Mouse (Mus musculus): ENCODE data around the gene Gcn1l1.

Gene Gcn1l1

DNA sequence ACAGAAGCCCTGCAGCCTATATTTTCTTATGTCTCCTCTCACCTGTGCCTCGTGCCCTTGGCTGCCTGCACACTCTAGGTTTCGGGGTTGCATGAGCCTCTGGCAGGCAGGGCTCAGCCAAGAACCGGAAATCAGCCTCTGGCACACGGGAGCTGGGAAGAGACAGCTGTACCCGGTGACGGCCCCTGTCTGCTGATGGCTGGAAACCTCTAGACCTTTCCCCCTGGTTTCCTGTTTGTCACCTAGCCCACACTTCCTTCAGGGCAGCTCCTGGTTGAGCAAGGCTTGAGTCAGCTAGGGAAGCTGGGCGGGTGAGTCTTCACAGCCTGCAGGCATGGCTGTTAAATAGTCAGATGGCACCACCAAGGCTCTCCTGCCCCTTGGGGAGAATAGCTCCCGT lies 30.2 kb upstream of the Gcn1l1 start:
- no peak for DNase-seq (ENCODE audit: low read depth, low spot score)

DNA sequence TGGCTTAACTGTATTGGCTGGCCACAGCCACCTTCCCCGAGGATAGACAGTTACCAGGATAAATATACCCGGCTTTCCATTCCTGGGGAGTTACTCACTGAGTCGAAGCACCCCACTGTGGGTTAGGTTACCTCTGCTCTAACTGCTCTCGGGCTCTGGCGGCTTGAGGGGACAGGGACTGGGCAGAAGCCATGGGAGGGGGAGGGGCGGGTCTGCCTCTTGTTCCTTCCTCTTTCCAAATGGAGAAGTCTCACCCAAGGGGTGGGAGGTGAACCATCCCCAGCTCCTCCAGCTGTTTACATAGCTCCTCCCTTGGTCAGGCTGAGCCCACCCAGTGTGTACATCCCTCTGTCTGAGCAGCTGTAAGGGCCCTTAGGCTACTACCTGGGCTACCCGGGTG lies 29.4 kb upstream of the Gcn1l1 start:
- DNase-seq (ENCODE audit: low read depth, low spot score) = no peak

DNA sequence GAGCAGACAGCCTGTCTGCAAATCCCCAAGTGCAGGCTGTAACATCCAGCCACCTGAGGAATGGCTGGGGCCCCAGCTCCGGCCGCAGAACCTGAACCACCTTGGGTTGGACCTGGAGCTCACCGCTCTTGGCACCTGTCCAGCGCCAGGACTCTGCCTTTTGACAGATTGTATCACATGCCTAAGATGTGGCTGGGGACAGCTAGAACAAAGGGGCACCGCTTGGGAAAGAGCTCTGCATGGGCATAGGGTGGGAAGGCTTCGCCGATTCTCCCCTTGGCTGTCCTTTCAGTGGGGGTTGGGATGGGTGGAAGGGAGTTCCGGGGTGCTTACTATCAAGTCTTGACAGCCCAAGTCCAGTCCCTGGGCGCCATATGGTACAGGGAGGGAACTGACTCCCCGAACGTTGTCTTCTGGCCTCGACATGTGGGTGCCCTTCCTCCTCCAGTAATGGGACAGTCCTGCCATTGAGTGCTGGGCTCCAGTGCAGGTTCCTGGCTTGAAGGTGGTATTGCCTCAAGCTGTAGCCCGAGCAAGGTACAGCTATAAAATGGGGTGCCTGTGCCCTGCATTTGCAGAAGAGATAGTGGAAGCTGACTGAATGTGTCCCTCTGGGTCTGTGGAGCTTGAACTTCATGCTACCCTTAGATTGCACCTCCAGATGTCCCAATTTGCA lies 26.9 kb upstream of the Gcn1l1 start:
- no peak for DNase-seq (ENCODE audit: low read depth, low spot score)

DNA sequence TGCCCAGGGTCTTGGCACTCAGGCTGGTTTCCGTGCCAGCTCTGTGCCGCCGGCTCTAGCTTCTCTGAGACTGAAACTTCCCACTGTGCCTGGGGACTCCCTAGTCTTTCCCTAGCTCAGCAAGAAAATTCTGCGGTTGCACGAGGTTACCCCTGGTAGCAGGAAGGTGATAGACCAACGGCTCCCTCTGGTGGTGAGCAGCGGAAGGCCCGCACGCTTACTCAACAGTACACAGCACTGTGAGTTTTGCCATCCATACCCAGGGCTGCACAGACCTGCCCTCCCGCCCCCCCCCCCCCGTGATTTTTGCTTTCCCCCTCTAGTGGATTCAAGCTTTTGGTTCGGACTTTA lies 26.4 kb upstream of the Gcn1l1 start:
- peak; percentile 63 for DNase-seq (ENCODE audit: low read depth, low spot score)

DNA sequence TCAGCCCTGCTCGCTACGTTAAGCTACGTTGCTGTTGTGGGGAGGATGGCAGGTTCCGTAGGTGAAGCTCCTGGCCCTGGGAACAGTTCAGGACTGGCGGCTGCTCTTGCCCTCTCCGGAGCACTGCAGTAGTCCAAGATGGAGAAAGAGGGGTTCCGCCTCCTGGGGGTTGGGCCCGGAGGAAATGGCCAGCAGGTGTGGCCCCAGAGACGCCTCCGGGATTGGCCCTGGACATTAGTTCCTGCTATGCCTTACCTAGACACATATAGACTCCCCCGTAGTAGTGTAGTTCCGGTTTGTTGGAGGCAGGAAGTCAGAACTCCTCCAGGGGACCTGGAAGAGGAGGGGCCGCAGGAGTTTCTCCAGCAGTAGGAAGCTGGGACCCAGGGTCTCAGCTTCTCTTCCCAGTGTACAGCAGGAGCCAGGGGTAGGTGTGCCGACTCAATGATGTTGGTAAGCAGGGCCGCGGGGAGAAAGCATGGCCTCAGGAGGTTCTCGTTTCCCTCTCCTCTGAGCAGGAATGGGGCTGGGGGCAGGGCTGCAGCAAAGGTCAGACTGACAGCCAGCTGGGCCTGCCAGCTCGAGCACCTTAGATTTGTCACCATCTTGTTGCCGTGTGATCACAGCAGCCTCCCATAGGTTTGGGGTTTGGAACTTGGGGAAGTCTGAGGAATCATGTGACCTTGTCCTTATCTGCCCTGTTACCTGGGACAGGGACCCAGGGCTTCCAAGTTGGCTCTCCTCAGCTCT lies 22.2 kb upstream of the Gcn1l1 start:
- DNase-seq (ENCODE audit: low read depth, low spot score) = no peak

DNA sequence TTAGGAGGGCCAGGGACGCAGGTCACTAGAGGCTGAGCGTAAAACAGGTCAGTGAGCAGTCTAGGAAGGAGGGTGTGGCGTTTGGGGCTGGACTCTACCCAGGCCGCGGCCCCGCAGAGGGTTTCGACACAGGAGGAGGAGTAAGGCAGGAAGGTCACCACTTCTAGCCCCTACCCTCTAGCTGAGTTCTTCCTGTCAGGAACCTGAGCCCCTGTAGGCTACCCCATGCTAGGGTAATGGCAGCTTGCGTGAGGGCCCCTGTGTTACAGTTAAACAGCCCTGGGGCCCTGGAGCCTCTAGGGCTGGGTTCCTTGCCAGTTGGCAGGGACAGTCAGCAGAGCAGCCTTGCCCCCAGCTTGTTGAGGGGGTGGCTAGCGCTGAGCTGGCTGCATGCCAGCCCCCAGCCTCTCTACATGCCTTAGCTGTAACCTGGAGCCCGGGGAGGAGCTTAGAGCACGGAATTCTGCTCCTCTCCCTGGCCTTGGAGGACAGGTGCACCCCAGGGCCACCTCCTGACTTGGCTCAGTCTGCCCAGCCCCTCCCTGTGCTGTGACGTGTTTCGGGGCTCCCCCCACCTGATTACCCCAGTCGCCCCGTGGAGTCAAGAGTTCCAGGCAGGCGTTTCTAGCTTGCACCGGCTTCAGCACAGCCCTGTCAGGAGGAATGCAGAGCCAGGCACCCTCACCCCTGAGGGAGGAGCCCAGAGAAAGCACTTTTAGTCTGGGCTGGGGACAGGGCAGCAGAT lies 21.4 kb upstream of the Gcn1l1 start:
- no peak for DNase-seq (ENCODE audit: low read depth, low spot score)

DNA sequence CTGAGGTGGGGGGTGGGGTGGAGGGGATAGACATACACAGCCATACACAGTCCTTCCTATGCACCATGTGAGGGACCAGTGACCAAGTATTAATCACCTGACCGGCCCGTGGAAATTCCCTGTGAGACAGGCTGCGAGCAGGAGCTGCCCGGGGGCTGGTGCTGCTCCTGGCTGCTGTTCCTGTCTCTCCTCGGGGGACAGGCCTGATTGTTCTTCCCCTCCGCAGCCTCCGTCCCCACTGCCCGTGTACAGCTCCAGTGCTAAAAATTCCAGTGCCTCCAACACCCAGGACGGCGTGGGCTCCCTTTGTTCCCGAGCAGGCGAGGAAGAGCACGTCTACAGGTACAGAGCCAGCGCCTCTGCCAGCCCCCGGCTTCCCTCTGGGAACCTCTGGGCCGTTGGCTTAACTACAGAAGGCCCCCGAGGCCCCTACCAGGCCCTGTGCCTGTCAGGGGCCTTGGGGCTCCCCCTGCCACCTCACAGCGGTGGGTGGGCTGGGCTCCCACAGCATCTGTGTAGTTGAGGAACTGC lies 20.3 kb upstream of the Gcn1l1 start:
- no peak for DNase-seq (ENCODE audit: low read depth, low spot score)

DNA sequence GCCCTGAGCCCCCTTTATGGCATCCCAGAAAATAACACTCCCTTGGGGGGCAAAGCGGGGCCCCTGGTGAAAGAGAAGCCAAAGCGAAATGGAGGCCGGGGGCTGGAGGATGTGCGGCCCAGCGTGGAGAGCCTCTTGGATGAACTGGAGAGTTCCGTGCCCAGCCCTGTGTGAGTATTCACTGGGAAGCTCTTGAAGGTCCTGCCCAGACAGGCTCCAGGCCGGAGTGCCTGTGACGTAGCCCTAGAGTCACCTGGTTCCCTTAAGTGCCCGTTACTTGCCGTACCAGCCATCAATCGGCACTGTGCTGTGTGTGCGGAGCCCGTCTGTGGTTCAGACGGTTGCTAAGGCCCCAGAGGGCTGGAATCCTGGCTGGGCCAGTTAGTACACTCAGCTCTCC lies 19.4 kb upstream of the Gcn1l1 start:
- DNase-seq (ENCODE audit: low read depth, low spot score) = no peak

DNA sequence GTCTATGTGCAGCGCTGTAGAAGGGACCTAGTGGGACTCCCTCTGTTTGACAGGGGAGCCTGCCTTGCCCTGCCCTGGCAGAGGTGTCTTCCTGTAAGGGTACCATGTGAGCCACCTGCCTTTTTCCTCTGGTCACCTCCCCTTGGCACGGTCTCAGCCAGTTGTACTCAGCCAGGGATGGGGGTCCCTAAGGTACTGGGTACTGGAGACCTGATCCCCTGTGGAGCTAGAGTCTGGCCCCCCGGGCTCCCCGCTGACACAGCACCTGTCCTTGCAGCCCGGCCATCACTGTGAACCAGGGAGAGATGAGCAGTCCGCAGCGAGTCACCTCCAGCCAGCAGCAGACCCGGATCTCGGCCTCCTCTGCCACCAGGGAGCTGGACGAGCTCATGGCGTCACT lies 18.5 kb upstream of the Gcn1l1 start:
- no peak for DNase-seq (ENCODE audit: low read depth, low spot score)

DNA sequence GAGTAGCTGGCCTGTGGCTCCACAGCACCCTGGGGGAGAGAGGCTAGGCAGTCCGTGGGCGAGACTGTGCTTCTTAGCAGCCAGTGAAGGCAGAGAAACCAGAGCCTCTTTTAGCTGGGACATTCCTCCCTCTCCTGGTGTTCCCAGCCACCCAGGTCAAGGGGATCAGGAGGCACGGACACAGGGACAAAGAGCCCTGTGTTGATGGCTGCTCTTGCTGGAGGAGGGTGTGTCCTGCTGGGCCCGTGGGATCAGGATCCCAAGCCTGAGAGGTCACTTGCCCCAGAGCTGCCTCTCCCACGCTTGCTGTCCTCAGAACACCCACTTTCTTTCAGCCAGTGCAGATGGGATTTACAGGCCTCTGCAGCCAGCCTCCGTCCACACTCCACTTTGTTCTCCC lies 18.0 kb upstream of the Gcn1l1 start:
- DNase-seq (ENCODE audit: low read depth, low spot score) = no peak

DNA sequence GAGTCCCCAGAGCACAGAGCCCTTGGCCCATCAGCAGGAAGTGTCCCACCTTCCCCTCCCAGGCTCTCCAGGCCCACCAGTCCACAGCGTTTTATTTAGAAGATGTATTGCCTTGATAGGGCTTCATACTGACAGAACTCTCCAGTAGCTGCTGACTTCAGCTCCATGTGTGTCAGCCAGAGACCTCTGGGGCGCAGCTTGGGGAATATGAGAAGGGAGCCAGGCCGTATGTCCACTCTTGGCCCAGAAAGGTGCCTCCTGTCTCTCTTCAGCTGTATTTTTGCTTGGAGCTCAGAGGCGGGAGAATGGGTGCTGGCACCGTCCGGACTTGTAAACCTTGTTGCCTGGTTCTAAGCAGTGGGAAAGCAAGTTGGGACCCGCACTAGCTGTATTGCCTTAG lies 17.6 kb upstream of the Gcn1l1 start:
- no peak for DNase-seq (ENCODE audit: low read depth, low spot score)

DNA sequence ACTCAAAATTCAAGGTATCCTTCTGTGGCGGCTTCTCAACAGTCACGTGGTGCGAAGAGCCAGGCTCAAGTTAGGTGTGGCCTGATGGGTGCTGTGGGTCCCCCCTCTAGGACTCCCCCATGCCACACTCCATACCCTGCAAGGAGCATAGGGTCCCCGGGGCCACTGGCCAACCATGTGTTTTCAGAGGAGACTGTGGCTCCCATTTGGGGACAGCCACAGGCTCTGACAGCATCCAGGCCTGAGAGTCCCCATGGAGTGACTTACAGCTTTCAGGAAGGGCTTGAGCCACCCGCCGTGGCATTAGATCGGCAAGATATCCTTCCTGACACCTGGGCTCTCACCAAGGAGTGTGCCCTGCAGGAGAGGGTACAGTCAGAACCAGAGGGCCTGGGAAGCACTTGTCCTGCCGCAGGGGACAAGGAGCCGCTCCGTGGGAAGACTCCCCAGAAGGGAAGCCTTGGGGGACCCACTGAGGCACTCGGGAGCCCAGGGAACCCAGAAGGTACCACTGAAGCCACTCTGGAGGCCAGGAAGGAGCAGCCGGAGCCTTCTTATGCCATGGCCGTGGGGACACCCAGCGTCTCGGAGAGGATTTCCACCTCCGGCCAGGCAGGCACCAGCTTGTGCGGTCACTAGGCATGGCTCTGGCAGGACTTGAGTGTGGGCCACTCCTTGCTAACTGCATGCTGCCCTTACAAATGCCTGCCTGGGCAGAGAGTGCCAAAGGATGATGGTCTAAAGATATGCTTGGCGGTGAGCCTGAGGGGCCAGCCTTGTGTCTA lies 16.4 kb upstream of the Gcn1l1 start:
- DNase-seq (ENCODE audit: low read depth, low spot score) = no peak

DNA sequence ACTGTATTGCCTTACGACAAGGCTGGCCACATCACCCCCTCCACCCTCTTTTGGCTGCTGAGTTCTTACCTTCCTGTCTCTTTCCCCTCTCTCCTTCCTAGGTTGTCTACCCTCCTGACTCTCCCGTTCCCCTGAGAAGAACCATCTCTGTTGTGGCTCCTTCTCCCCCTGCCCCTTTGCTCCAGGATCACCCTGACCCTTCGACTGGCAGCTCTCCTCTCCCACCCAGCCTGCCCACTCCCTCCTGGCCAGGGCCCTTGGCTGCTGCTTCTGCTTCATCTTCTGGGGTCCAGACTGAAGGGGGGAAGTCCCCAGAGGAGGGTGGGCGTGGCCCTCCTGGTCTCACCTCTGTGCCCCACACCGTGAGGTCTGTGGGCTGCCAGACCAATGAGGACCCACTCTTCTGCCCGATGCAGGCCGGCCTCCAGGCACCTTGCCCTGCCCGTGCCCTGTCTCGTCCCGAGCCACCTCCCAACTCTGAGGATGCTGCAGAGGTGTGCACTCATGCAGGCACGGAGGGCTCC lies 14.5 kb upstream of the Gcn1l1 start:
- no peak for DNase-seq (ENCODE audit: low read depth, low spot score)

DNA sequence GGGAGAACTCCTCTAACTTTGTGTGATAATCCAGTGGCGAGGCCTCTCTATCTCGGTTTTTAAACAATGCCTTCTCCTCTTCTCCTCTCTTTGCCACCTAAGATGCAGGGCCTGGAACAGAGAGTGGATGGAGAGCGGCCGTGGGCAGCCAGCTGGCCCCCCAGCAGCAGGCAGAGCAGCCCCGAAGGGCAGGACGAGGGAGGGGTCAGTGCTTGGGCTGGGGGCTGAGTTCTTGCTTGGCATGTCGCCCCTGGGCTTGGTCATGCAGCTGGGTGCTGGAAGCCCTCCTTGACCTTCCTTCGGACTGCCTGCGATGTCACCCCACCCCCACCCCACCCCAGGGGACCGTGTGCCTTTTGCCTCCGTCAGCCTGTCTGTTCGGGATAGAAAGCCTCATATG lies 13.7 kb upstream of the Gcn1l1 start:
- DNase-seq (ENCODE audit: low read depth, low spot score) = no peak

DNA sequence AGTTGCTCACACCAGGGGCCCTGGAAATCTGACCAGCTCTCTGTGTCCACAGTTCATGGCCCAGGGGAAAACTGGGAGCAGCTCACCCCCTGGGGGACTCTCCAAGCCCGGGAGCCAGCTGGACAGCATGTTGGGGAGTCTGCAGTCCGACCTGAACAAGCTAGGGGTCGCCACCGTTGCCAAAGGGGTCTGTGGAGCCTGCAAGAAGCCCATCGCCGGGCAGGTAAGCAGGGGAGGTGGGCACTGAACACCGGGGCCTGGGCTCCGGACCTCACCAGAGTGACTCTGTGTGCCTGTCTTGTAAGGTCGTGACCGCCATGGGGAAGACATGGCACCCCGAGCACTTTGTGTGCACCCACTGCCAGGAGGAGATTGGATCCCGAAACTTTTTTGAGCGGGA lies 13.3 kb upstream of the Gcn1l1 start:
- DNase-seq (ENCODE audit: low read depth, low spot score) = no peak

DNA sequence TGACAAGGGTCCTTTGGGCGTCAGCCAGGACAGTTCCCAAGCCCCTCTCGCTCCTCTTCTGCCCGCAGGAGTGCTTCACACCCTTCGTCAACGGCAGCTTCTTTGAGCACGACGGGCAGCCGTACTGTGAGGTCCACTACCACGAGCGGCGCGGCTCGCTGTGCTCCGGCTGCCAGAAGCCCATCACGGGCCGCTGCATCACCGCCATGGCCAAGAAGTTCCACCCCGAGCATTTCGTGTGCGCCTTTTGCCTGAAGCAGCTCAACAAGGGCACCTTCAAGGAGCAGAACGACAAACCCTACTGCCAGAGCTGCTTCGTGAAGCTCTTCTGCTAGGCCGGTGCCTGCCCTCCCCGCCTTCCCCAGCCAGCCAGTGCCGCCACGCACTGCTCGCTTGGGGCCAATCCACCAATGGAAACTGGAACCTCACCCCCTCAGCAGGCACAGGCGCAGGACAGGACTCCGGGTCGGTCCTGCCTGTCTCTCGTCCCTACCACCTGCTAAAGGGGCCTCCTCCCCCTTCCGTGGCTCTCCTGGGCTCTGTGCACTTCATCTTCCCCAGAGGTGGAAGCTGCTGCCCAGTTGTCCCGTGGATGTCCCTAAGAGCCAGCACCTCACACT lies 11.1 kb upstream of the Gcn1l1 start:
- no peak for DNase-seq (ENCODE audit: low read depth, low spot score)

DNA sequence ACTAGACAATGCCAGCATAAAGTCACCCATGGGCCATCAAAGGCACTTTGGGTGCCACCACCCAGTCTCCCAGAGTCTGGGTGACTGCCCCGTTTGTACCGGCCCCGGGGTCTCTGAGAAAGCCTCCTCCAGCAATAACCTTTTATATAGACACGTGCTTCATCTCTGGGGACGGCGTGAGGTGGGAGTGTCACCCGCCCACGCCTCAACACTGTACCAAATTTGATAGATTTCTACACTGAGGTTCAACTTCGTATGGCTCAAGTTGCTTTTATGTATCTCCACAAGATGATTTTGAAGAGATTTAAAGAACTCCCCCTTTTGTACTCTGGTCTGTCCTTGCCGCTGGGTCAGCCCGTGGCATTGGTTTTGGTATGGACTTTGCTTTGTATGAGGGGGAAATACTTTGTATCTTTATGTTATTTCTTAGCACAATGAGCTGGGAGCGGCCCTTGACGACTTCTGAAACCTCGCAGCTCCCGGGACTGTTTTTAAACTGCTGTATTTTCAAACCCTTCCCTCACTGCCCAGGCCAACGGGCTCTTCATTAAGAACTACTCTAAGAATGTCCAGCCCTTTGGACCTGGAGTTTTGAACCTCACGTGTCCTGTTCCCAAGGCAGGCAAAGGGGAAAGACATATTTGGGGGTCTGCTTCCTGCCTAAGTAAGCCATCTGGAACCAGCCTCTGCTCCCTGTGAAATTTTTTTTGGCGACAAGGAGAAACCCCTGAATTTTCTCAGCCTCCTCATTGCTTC lies 10.3 kb upstream of the Gcn1l1 start:
- no peak for DNase-seq (ENCODE audit: low read depth, low spot score)

DNA sequence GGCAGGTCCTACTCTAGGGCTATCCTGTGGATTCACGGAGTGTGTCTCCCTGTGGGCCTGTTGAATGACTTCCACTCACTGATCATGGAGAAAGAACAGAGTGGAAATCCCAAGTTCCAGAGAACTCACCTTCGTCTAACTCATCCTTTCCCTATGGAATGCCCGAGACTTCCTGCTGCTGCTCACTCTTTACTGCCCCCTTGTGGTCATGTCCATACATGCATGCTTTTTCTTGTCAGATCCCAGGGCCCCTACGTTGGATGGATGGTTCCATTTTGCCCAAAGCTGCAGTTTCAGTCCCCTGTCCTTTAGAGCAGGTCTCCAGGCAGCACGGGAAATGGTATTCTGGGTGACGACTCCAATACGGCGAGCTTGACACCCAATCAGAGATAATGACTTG lies 8.8 kb upstream of the Gcn1l1 start:
- no peak for DNase-seq (ENCODE audit: low read depth, low spot score)

DNA sequence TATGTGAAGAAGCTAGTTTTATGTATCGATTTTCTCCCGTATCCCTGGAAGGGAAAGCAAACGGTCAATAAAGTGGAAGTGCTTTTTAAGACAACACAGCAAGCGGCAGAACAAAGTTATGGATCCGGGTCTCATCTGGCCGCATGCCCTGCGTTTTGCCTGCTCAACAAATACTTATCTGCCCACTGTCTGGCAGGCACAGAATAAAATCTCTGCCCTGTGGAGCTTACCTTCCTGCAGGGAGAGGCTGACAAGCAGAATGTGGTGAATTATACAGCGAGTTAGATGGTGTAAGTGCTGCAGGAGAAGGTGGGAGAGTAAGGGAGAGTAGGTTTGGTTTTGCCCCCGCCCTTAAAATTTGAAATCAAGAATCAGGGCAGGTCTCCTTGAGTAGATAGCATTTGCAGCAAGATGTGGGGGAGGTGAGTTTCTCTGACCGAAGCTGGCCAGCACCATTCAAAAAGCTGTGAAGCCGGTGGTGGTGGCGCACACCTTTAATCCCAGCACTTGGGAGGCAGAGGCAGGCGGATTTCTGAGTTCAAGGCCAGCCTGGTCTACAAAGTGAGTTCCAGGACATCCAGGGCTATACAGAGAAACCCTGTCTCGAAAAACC lies 6.8 kb upstream of the Gcn1l1 start:
- no peak for DNase-seq (ENCODE audit: low read depth, low spot score)

Data from WW6 (cell line).